Mouse (Mus musculus) macrophage (primary cell): ENCODE results near the gene Gm21905. TPM values are rescaled to one million over a fixed set of nuclear protein-coding genes. Genes with fewer than 3 reads are reported as not detected.

ENCODE experiments used
- H3K27ac ChIP-seq: fragments of 350-480 bp; formaldehyde crosslinking; 2 replicates; pipeline ENCODE4 v1.9.0; 2021
- H3K36me3 ChIP-seq: fragments of 350-480 bp; formaldehyde crosslinking; 2 replicates; pipeline ENCODE4 v1.9.0; 2021; ENCODE audit errors: inconsistent target
- H3K4me3 ChIP-seq: fragments of 350-480 bp; formaldehyde crosslinking; 2 replicates; pipeline ENCODE4 v1.9.0; 2021; ENCODE audit errors: inconsistent target
- H3K79me2 ChIP-seq: fragments of 350-480 bp; formaldehyde crosslinking; 2 replicates; pipeline ENCODE4 v1.9.0; 2021; ENCODE audit errors: inconsistent target
- WGBS: methylation state at CpG from one replicate; pipeline ENCODE4 v1.1.7; 2026; ENCODE audit warnings: inconsistent platforms; ENCODE audit not compliant: missing documents; 5-methylcytosine and 5-hydroxymethylcytosine counted together
- polyA plus RNA-seq: library from polyadenylated mRNA; stranded (reverse); fragments of 250-400 nt; gene quantifications from 3 replicates; pipeline ENCODE4 v1.2.4, GENCODE M21; 2018; ENCODE audit warnings: inconsistent platforms

The Gm21905 gene
- polyA plus RNA-seq, 1 experiment from 2014 or later = not detected

DNA sequence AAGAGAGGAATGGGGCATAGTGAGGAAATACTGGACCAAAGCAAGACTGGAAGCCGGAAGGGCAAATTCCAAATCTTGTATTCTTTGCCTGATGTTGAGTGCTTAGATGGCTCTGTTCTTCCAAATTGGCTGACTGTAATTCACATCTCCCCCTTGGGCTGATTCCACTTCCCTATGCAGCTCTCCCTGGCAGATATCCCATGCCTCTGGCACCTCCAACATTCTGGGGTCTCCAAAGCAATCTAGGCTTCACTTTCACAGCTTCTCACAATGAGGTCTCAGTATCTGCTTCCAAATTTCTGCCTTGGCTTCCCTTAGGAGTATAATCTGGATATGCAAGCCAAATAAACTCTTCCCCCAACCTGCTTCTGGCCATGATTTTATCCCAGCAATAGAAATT, 47.3 kb downstream of the Gm21905 start:
- 86% methylated on average over 1 of the region's 1 CpGs for WGBS
- Histone ChIP-seq H3K4me3 (no peak overlapping the region), H3K27ac (no peak overlapping the region), H3K36me3 (no peaks in the 10 kb centered on the region), H3K79me2 (no peaks in the 10 kb centered on the region)

DNA sequence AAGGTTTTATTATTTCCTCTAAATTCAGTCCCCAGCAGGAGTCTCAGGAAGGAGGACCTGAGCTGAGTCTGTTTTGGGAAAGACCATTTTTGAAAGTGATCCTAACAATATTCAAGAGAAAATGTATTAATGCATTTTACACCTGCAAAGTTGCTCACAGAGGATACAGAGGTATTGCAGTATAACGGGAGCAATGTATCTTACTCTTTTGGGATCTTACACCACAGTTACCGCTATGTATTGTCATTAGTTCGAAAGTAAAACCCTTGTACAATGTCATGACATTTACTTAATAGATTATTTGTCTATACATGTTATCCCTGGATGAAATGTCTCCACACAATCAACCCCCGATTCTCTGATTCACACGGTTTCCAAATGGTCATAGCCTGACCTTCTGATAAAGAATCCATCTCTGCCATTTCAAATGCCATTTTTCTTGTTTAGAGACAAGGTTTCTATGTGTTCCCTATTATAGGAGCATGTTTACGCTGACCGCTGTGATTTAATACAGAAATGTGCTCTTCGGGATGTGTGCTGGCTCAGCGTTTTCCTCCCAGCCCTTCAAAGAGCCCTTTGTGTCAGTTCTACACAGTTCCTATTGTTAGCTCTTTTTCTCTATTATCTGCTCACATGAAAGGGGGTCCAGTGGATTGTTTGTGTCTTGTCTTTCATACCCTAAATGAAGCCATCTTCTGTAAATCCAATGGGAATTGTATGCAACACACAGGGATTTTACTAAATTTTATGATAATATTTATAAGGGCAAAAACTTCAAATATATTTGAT, 61.6 kb downstream of the Gm21905 start:
- WGBS = 92% methylated on average over 9 of the region's 9 CpGs
- Histone ChIP-seq H3K27ac (no peak overlapping the region), H3K79me2 (no peaks in the 10 kb centered on the region), H3K36me3 (no peaks in the 10 kb centered on the region), H3K4me3 (no peak overlapping the region)

DNA sequence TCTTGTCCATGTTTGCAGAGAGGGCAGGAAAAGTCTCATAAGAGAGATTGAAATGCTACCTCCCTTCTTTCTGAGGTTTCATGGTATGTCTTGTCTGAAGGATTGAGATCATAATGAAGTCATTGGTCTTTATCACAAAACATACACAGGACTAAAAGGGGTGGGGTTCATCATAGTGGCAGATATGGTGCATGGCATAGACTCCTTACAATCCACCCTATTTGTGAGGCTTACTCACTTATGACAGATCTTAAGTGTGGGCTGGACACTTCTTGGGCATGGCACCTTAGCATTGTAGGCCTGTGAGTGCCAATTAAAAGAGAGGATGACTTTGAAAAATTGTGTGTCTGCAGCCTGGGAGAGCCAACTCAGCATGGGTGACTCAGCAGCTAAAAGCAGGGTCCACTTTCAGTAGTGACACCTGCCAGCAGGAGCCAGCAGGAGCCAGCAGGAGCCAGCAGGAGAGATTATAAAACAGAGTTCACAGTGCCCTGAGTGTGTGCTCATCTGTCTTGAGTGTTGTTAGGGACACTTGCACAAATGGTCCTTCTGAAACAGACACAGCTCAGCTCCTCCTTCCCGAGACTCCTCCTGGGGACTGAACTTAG, 62.6 kb downstream of the Gm21905 start:
- no peaks in the 10 kb centered on the region for H3K36me3 ChIP-seq
- 100% methylated on average over 1 of the region's 1 CpGs for WGBS
- no peaks in the 10 kb centered on the region for H3K79me2 ChIP-seq
- no peak overlapping the region for H3K4me3 ChIP-seq
- no peak overlapping the region for H3K27ac ChIP-seq

Other genes with a start within 250 kb of the Gm21905 start
- gene Atp8a1, start 99.0 kb downstream of the Gm21905 start, polyA plus RNA-seq = 24.4 to 43.8 TPM (median 40.1 TPM) in 3 replicates
- not detected in 3 replicates for gene Gm5108, start 4.8 kb downstream of the Gm21905 start, polyA plus RNA-seq
- not detected in 3 replicates for gene Grxcr1, start 85.4 kb upstream of the Gm21905 start, polyA plus RNA-seq